Mouse (Mus musculus): Measurements from ENCODE around the gene Baz1b.

DNA sequence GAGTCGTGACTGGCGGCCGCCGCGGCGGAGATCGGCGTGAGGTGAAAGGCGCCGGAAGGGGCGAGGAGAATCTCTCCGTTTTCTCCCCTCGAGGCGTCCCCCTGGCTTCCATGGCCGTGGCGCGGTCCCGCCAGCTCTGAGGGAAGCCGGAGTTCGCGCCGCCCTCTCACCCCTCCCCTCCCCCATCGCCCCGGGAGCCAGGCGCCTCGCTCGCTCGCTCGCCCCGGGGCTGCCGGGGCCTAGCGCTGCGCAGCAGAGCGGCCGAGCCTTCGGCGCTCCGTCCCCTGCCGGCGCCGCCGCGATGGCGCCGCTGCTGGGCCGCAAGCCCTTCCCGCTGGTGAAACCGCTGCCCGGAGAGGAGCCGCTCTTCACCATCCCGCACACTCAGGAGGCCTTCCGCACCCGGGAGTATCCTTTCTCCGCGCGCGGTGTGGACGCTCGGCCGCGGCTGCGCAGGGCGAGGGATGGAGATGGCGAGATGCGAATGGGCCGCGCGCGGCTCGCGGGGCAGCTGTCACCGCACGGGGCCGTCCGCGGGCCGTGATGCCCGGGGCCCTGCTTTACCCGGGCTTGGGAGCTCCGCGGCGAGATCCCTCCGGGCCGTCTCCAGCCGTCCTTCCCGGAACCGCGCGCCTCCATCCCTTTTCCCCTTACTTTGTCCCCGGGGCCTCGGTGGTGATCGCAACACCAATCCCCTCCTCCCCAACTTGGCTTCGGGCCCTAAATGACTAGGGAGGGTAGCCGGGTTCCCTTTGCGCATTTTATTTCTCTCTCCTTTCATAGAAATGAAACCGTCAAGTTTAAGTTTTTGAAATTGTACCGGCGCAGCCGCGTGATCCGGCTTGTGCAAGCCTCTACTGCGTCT, 517 bp downstream of the Baz1b start:
- no peak for TF ChIP-seq CTCF (IDR thresholded peaks at IDR 0.05; ENCODE audit: low read depth)
- no peak; the same call in 1 of the 2 replicates for TF ChIP-seq EP300 (IDR thresholded peaks at IDR 0.05; ENCODE audit: low read depth)
